Mouse (Mus musculus): ENCODE data around the gene Hfe.

DNA sequence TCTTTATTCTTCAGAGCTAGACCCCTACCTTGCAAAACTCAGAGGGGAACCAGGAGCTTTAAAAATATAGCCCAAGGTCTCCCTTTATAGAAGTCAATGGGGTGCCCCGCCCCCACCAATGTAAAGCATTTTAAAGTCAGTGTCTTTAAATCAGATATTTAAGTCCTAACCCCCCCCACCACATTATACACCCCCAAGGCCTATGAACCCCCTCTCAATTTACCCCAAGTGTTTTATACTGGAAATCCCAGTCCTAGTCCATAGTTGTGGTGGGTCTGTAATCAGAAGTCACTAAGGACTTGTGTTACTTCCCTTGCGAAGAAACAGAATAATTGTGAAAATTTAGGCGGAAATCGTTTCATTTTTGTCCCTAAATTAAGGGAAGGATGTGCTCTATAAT, 27.4 kb upstream of the Hfe start:
- TF ChIP-seq CTCF (IDR thresholded peaks at IDR 0.05; ENCODE audit: borderline replicate concordance, extremely low read depth, insufficient read depth, insufficient read length) (no peak), POLR2A (IDR thresholded peaks at IDR 0.05; ENCODE audit: borderline replicate concordance, extremely low read depth, insufficient read depth, insufficient read length, poor library complexity, severe bottlenecking) (no peak)
